In the genomic region with DNA sequence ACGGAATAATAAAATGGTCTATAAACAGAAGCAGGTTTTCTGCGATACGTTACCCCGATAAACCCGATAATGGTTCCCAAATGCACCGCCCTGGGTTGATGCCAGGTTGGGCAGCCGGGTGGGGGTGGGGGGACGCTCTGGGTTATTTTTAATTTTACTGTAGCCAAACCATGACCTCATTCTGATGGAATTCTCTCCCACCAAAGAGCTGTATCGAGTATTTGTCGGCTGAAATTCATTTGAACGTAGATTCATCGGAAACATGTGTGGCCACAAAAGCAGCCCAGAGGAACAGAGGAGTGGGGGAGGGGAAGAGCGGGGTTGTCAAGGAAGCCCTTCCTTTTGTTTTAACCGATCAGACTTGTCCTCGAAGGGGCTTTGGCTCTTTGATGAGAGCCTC, we compare ENCODE assay signal across 9 mouse cellular contexts.
A peak's percentile ranks its signal among the peaks of the same experiment; 100 is the strongest.
DNase-seq lines count a peak whose midpoint lies in the region; ATAC-seq and TF ChIP-seq lines count a peak whose summit lies in the region.
"Had no signal": no experiment of that assay in that cellular context is flagged by ENCODE, and none has a peak within 500 bp of the region (broad histone marks: within the 10 kb centered on the region; RNA-seq: fewer than 3 reads in every experiment).

No protein-coding gene starts in this region.

- H3K4me1 ChIP-seq in heart, embryonic 15.5 days (replicated peaks): peaks cover 18% of the 10 kb centered on the region
- peaks cover 3% of the 10 kb centered on the region; the same call in 1 of the 2 replicates for H3K4me1 ChIP-seq in limb, embryonic 11.5 days (ENCODE audit: control insufficient read depth, insufficient read depth, low read length)
- peaks cover 2% of the 10 kb centered on the region; the same call in 1 of the 2 replicates for H3K4me1 ChIP-seq in stomach, postnatal 0 days (replicated peaks; ENCODE audit: control insufficient read depth, insufficient read depth)

- H3K4me2 ChIP-seq in heart, embryonic 15.5 days: peak overlapping the region; percentile 67
- H3K4me2 ChIP-seq in limb, embryonic 11.5 days (ENCODE audit: low read depth, severe bottlenecking): peak overlapping the region; percentile 18; the same call in 1 of the 2 replicates
- peak overlapping the region; percentile 54 for H3K4me2 ChIP-seq in stomach, postnatal 0 days (replicated peaks; ENCODE audit: low read depth)

- H3K27ac ChIP-seq in heart, embryonic 15.5 days: peak overlapping the region; percentile 82
- peak overlapping the region; percentile 36; the same call in 1 of the 2 replicates for H3K27ac ChIP-seq in limb, embryonic 11.5 days (replicated peaks; ENCODE audit: low read depth, low read length)
- no peak overlapping the region for H3K27ac ChIP-seq in stomach, postnatal 0 days (replicated peaks)
- H3K27ac ChIP-seq: liver, embryonic 14.5 days had no signal

- no peak overlapping the region for H3K9ac ChIP-seq in heart, embryonic 15.5 days
- no peak overlapping the region for H3K9ac ChIP-seq in limb, embryonic 11.5 days (ENCODE audit: low read length)
- peak overlapping the region; percentile 27; the same call in 1 of the 2 replicates for H3K9ac ChIP-seq in stomach, postnatal 0 days (ENCODE audit: low read length)
- H3K9ac ChIP-seq: liver, embryonic 14.5 days had no signal

- peak; percentile 30 to 51 for DNase-seq in layer of hippocampus, postnatal 10 days (ENCODE audit: low spot score in 2 of 2)
- DNase-seq in layer of hippocampus, adult 11-12 months (ENCODE audit: low spot score): no peak
- DNase-seq in embryo, embryonic 10 days (ENCODE audit: low spot score): peak; percentile 17
- peak; percentile 74 for DNase-seq in limb, embryonic 11.5 days (ENCODE audit: low spot score)
- no peak for DNase-seq in stomach, postnatal 0 days (ENCODE audit: low spot score)
- no peak for DNase-seq in cerebellum, adult 9-10 months
- DNase-seq in frontal cortex, postnatal 36 days (ENCODE audit: low spot score in 2 of 2): no peak

- peak overlapping the region; percentile 41 for H3K4me3 ChIP-seq in heart, embryonic 15.5 days
- H3K4me3 ChIP-seq in limb, embryonic 11.5 days (ENCODE audit: low read depth, low read length): no peak overlapping the region
- H3K4me3 ChIP-seq in stomach, postnatal 0 days (ENCODE audit: low read depth, low read length): peak overlapping the region; percentile 19

- 10% methylated on average over 15 of the region's 15 CpGs for WGBS in heart, embryonic 15.5 days
- WGBS in limb, embryonic 11.5 days: 19% methylated on average over 15 of the region's 15 CpGs
- 14% methylated on average over 15 of the region's 15 CpGs for WGBS in stomach, postnatal 0 days

- no peak for TF ChIP-seq EP300 in stomach, postnatal 0 days (optimal IDR thresholded peaks at IDR 0.05)

- TF ChIP-seq CTCF in stomach, postnatal 0 days (IDR thresholded peaks at IDR 0.05; ENCODE audit: low read depth): no peak

- no peaks in the 10 kb centered on the region for H3K27me3 ChIP-seq in heart, embryonic 15.5 days
- no peaks in the 10 kb centered on the region for H3K27me3 ChIP-seq in limb, embryonic 11.5 days (ENCODE audit: control insufficient read depth, insufficient read depth, low read length)
- H3K27me3 ChIP-seq in stomach, postnatal 0 days (ENCODE audit: control insufficient read depth, insufficient read depth, low read length): no peaks in the 10 kb centered on the region

- ATAC-seq in heart, embryonic 15.5 days (replicated peaks; ENCODE audit: insufficient number of reproducible peaks, insufficient read depth, low FRiP score, low read depth): peak; percentile 74
- peak; percentile 79 for ATAC-seq in limb, embryonic 11.5 days (ENCODE audit: insufficient number of reproducible peaks, low FRiP score, low TSS enrichment, low read depth)
- ATAC-seq in stomach, postnatal 0 days (ENCODE audit: low FRiP score, low TSS enrichment): no peak

- H3K36me3 ChIP-seq in heart, embryonic 15.5 days: no peaks in the 10 kb centered on the region
- H3K36me3 ChIP-seq in limb, embryonic 11.5 days (ENCODE audit: control insufficient read depth, insufficient read depth, low read length): no peaks in the 10 kb centered on the region
- no peaks in the 10 kb centered on the region for H3K36me3 ChIP-seq in stomach, postnatal 0 days (ENCODE audit: control insufficient read depth, insufficient read depth, low read length)

- no peaks in the 10 kb centered on the region for H3K9me3 ChIP-seq in heart, embryonic 15.5 days (replicated peaks)
- no peaks in the 10 kb centered on the region for H3K9me3 ChIP-seq in limb, embryonic 11.5 days (ENCODE audit: control insufficient read depth, low read length)
- no peaks in the 10 kb centered on the region for H3K9me3 ChIP-seq in stomach, postnatal 0 days (ENCODE audit: control insufficient read depth, low read length)

Comparison
In these comparisons a context has a peak if more than half of its experiments do, and no peak if none do; other contexts are left out.
1. DNase-seq: peak in layer of hippocampus, postnatal 10 days (2 of 2), embryo, embryonic 10 days (single experiment) and limb, embryonic 11.5 days (single experiment); none in layer of hippocampus, adult 11-12 months (single experiment), stomach, postnatal 0 days (single experiment), cerebellum, adult 9-10 months (single experiment) and frontal cortex, postnatal 36 days (0 of 2).
2. Peak in every context shown above with its lines, with median percentiles within 50 percentile points of each other: H3K4me2 ChIP-seq.